Mouse (Mus musculus) kidney, postnatal 0 days (tissue): ENCODE measurements around the gene Ptgdr2. TPM values are rescaled to one million over a fixed set of nuclear protein-coding genes. Genes with fewer than 3 reads are reported as not detected.

ENCODE experiments used
- ATAC-seq: fragments of 200-750 bp; cut with Nextera tagmentation; replicated peaks from 2 replicates; pipeline ENCODE4 v1.8.0; 2017; ENCODE audit warnings: low read depth, moderate number of reproducible peaks, moderate TSS enrichment, moderate library complexity; ENCODE audit not compliant: low FRiP score
- DNase-seq: peaks from one replicate; pipeline ENCODE4 v3.0.0-alpha.2; 2016; ENCODE audit warnings: low spot score
- H3K27ac ChIP-seq: fragments of 300-500 bp; sonication (generic); 2 replicates; pipeline ENCODE4 v1.5.1; 2014; ENCODE audit warnings: mild to moderate bottlenecking
- H3K27me3 ChIP-seq: fragments of 300-500 bp; sonication (generic); 2 replicates; pipeline ENCODE4 v1.6.1; 2014; ENCODE audit warnings: low read length, mixed read lengths; ENCODE audit not compliant: insufficient read depth
- H3K36me3 ChIP-seq: fragments of 300-500 bp; sonication (generic); 2 replicates; pipeline ENCODE4 v1.6.1; 2014; ENCODE audit warnings: low read length, mixed read lengths; ENCODE audit not compliant: insufficient read depth
- H3K4me1 ChIP-seq: fragments of 300-500 bp; sonication (generic); replicated peaks from 2 replicates; pipeline ENCODE4 v1.6.1; 2014; ENCODE audit warnings: antibody characterized with exemption, low read length, mixed read lengths; ENCODE audit not compliant: insufficient read depth
- H3K4me2 ChIP-seq: fragments of 300-500 bp; sonication (generic); 2 replicates; pipeline ENCODE4 v1.6.1; 2014; ENCODE audit warnings: mild to moderate bottlenecking, low read length, moderate library complexity, mixed read lengths
- H3K4me3 ChIP-seq: fragments of 300-500 bp; sonication (generic); replicated peaks from 2 replicates; pipeline ENCODE4 v1.5.1; 2014; ENCODE audit warnings: low read depth, low read length
- H3K9ac ChIP-seq: fragments of 300-500 bp; sonication (generic); 2 replicates; pipeline ENCODE4 v1.6.1; 2014; ENCODE audit warnings: low read depth, low read length
- H3K9me3 ChIP-seq: fragments of 300-500 bp; sonication (generic); replicated peaks from 2 replicates; pipeline ENCODE4 v1.6.1; 2016; ENCODE audit warnings: low read length, inconsistent platforms, mixed read lengths
- CTCF ChIP-seq: IDR thresholded peaks from 2 replicates; pipeline ENCODE4 v1.5.1; 2016; ENCODE audit warnings: antibody characterized with exemption, low read depth, mild to moderate bottlenecking, moderate library complexity
- WGBS: fragments of 180-500 bp; shearing (Covaris S2); extraction: QIAGEN DNeasy Blood & Tissue Kit; methylation state at CpG from one replicate; pipeline ENCODE4 v1.1.7; 2014; 5-methylcytosine and 5-hydroxymethylcytosine counted together
- polyA plus RNA-seq: library from polyadenylated mRNA; unstranded; fragments of >200 nt; fragmentation: Nextera tagmentation; extraction: Ambion mirVana; gene quantifications from 2 replicates; pipeline ENCODE4 v1.2.1, GENCODE M21; 2015

Gene Ptgdr2
- polyA plus RNA-seq = not detected in 2 replicates

DNA sequence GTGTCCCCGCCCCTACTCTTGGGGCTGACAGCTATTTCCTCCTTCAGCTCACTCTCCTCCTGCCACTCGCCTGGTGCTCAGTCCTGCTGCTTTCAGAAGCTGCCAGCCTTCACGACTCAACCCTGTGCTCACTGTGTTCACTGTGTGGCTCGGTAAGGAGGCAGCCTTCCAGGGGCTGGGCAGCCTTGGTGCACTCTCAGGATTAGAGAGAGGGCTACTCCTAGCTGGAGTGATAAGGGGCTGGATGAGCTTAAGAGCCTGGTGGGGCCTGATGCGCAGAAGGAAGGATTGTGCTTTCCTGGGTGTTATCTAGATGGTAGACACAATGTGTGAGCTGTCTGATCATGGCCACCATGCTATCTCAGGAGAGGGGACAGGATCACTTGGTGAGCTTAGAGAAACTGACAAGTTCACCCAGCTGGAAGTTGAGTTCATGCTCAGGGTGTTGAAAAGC, at the start of gene Ptgdr2:
Gene Ptgdr2 (plus strand): TSS at position 51 of the 454 bp plus-strand sequence.
- peaks cover 13% of the 10 kb centered on the region for H3K4me1 ChIP-seq
- H3K9me3 ChIP-seq = no peaks in the 10 kb centered on the region
- 50% methylated on average over 5 of the region's 5 CpGs for WGBS
- H3K27me3 ChIP-seq = no peaks in the 10 kb centered on the region
- H3K27ac ChIP-seq = no peak within 1 kb of the TSS
- H3K4me3 ChIP-seq = no peak within 1 kb of the TSS
- ATAC-seq (no peak), DNase-seq (no peak)
- no peak for TF ChIP-seq CTCF
- H3K36me3 ChIP-seq = 0 out of 2 replicates have a peak, but pooled peaks cover 4% of the 10 kb centered on the region
- no peak within 1 kb of the TSS for H3K9ac ChIP-seq
- H3K4me2 ChIP-seq = no peak within 1 kb of the TSS

GRCm38 (mm10) chr19:10892201-10892600, 44.8 kb upstream of the Ptgdr2 start:
- no peaks in the 10 kb centered on the region for H3K9me3 ChIP-seq
- H3K9ac ChIP-seq = no peak overlapping the region
- WGBS = 91% methylated on average over 3 of the region's 3 CpGs
- H3K27me3 ChIP-seq = no peaks in the 10 kb centered on the region
- H3K36me3 ChIP-seq = no peaks in the 10 kb centered on the region
- H3K4me1 ChIP-seq = peaks cover 10% of the 10 kb centered on the region; the same call in 1 of the 2 replicates
- no peak overlapping the region for H3K4me2 ChIP-seq
- ATAC-seq (no peak), DNase-seq (no peak)
- H3K27ac ChIP-seq = no peak overlapping the region
- H3K4me3 ChIP-seq = no peak overlapping the region
- TF ChIP-seq CTCF = no peak

GRCm38 (mm10) chr19:10895016-10895528, 41.9 kb upstream of the Ptgdr2 start, which contains the start of gene Prpf19:
Prpf19 (plus strand) TSS chr19:10895231.
- H3K27ac ChIP-seq = peak within 1 kb of the TSS; percentile 92
- H3K4me2 ChIP-seq = peak within 1 kb of the TSS; percentile 69
- 0% methylated on average over 43 of the region's 43 CpGs for WGBS
- H3K9ac ChIP-seq = peak within 1 kb of the TSS; percentile 91
- H3K4me1 ChIP-seq = peaks cover 10% of the 10 kb centered on the region; the same call in 1 of the 2 replicates
- H3K4me3 ChIP-seq = peak within 1 kb of the TSS; percentile 80
- no peaks in the 10 kb centered on the region for H3K9me3 ChIP-seq
- ATAC-seq (peak; percentile 90), DNase-seq (peak; percentile 99)
- TF ChIP-seq CTCF = peak; percentile 27; the same call in 1 of the 2 replicates
- peaks cover 18% of the 10 kb centered on the region; the same call in 1 of the 2 replicates for H3K36me3 ChIP-seq
- no peaks in the 10 kb centered on the region for H3K27me3 ChIP-seq

DNA sequence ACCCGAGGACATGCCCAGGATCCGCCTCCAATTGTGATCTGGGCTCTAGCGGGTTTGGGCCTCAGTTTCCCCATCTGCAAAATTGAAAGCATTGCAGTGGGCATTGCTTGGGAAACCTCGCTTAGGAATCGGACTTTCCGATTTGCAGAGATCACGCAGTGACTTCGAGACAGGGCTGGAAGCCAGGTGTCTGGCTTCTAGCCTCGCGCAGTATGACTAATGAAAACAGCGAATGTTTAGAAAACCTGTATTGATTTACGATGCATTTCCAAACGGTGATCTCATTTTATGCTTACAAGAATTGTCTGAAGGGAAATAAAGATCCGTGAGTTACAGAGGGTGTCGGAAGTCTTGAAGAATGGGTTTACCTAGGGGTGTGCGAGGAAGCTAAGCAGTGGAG, 41.3 kb upstream of the Ptgdr2 start:
- Histone ChIP-seq H3K36me3 (peaks cover 24% of the 10 kb centered on the region), H3K9me3 (no peaks in the 10 kb centered on the region), H3K4me1 (peaks cover 10% of the 10 kb centered on the region; the same call in 1 of the 2 replicates), H3K9ac (peak overlapping the region; percentile 91), H3K4me3 (peak overlapping the region; percentile 80), H3K27ac (peak overlapping the region; percentile 92), H3K27me3 (no peaks in the 10 kb centered on the region), H3K4me2 (peak overlapping the region; percentile 69)
- DNase-seq (peak; percentile 52), ATAC-seq (peak; percentile 4; the same call in 1 of the 2 replicates)
- under 1% methylated on average over 16 of the region's 16 CpGs for WGBS
- no peak for TF ChIP-seq CTCF

DNA sequence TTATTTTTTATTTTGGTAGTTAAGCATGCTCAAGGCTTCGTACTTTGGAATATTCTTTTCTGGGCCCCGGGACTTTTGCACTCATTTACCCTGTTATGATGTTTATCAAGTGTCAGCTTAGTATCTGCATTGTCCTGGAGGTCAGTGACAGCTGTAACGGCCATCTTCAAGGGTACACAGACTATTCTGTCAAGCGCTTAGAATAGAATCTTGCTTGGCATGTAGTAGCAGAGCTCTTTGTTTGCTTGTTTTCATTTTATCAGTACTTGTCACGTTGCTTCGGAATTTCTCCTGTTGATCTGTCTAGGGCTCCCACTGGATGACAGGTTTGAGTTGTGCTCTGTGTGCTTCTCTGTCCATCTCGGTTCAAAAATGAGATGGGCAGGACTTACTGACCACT, 40.1 kb upstream of the Ptgdr2 start:
- H3K9ac ChIP-seq = peak overlapping the region; percentile 91
- H3K27ac ChIP-seq = no peak overlapping the region
- H3K4me3 ChIP-seq = 0 out of 2 replicates have a peak overlapping the region, but pooled peaks have one; percentile 80
- peaks cover 33% of the 10 kb centered on the region for H3K36me3 ChIP-seq
- H3K4me2 ChIP-seq = peak overlapping the region; percentile 69
- ATAC-seq (no peak), DNase-seq (no peak)
- peaks cover 10% of the 10 kb centered on the region; the same call in 1 of the 2 replicates for H3K4me1 ChIP-seq
- 71% methylated on average over 7 of the region's 7 CpGs for WGBS
- H3K9me3 ChIP-seq = no peaks in the 10 kb centered on the region
- TF ChIP-seq CTCF = no peak
- H3K27me3 ChIP-seq = no peaks in the 10 kb centered on the region

DNA sequence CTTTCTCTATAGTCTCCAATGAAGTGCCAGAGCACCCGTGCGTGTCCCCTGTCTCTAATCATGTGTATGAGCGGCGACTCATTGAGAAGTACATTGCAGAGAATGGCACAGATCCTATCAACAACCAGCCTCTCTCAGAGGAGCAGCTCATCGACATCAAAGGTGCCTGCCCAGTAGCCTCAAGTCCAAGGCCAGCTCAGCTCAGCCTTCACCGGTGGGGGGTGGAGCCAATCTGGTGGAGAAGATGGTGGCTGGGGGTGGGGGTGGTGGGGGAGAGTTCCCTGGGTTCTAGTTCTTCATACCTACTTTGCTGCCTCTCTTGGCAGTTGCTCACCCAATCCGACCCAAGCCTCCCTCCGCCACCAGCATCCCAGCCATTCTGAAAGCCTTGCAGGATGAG, 39.5 kb upstream of the Ptgdr2 start:
- Histone ChIP-seq H3K36me3 (peaks cover 40% of the 10 kb centered on the region), H3K27ac (no peak overlapping the region), H3K9me3 (no peaks in the 10 kb centered on the region), H3K9ac (0 out of 2 replicates have a peak overlapping the region, but pooled peaks have one; percentile 91), H3K4me1 (peaks cover 10% of the 10 kb centered on the region; the same call in 1 of the 2 replicates), H3K4me3 (no peak overlapping the region), H3K27me3 (no peaks in the 10 kb centered on the region), H3K4me2 (no peak overlapping the region)
- DNase-seq = no peak
- no peak for ATAC-seq
- 73% methylated on average over 8 of the region's 8 CpGs for WGBS
- TF ChIP-seq CTCF = no peak
